Mouse (Mus musculus): Measurements from ENCODE around the gene Kcnq5. TPM values are rescaled to one million over a fixed set of nuclear protein-coding genes. Genes with fewer than 3 reads are reported as not detected.

Gene Kcnq5
- polyA plus RNA-seq, 1 experiment from 2014 or later, result 4.4 TPM

DNA sequence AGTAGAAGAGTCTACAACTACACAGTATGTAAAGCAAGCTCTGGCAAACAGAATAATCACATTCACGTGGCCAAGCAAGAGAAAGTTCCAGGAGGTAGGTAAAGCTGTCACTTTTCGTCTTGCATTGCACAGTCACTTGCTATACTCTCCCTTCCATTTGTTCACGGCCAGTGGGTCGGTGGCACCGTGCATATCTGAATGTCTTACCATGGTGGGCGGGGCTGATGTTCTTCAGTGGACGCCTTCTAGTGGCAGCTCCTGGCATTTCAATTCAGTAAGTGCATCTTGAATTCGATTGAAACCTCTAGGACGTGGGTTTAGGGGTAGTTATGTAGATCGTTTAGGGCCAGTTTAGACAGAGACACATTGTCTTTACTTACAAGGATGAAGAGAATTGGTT lies 439.7 kb downstream of the Kcnq5 start:
- Histone ChIP-seq H3K4me3 (ENCODE audit: control insufficient read depth in 1 of 2, insufficient read depth in 1 of 2, low read depth in 1 of 2, low read length in 2 of 2) (no peak overlapping the region), H3K9me3 (ENCODE audit: control insufficient read depth, low read length) (no peaks in the 10 kb centered on the region), H3K36me3 (ENCODE audit: control insufficient read depth, insufficient read depth, low read length) (no peaks in the 10 kb centered on the region), H3K27me3 (ENCODE audit: control insufficient read depth, insufficient read depth, low read length) (no peaks in the 10 kb centered on the region), H3K4me1 (ENCODE audit: control insufficient read depth in 2 of 2, insufficient read depth in 2 of 2, low read length in 2 of 2) (no peaks in the 10 kb centered on the region), H3K27ac (replicated peaks in 1 of 2; ENCODE audit: control insufficient read depth in 1 of 2, insufficient read depth in 1 of 2, low read depth in 2 of 2, low read length in 2 of 2) (no peak overlapping the region), H3K4me2 (ENCODE audit: low read length) (no peak overlapping the region), H3K9ac (ENCODE audit: low read length) (no peak overlapping the region)
- no peak for ATAC-seq (ENCODE audit: insufficient number of reproducible peaks, insufficient read depth, low FRiP score, low read depth)
- 86% methylated on average over 10 of the region's 10 CpGs for WGBS

DNA sequence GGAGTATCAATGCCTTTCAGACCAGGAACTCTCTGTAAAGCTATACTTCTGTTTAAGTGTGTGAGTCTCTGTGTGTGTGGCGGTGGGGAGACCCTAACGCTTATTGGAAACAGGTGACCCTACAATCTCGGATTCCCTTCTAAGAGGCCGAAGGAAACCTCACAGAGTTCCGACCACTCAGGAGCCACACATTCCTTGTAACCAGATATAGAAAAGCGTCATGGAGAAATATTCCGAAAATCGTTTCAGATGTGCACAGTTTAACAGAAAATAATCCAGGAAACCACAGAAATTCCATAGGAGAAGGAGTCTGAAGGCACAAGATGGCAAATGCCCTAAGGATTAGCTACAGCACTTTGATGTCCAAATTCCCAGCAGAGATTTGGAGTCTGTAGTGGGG lies 440.3 kb downstream of the Kcnq5 start:
- no peak overlapping the region for H3K4me3 ChIP-seq (ENCODE audit: control insufficient read depth in 1 of 2, insufficient read depth in 1 of 2, low read depth in 1 of 2, low read length in 2 of 2)
- H3K9ac ChIP-seq (ENCODE audit: low read length), result no peak overlapping the region

DNA sequence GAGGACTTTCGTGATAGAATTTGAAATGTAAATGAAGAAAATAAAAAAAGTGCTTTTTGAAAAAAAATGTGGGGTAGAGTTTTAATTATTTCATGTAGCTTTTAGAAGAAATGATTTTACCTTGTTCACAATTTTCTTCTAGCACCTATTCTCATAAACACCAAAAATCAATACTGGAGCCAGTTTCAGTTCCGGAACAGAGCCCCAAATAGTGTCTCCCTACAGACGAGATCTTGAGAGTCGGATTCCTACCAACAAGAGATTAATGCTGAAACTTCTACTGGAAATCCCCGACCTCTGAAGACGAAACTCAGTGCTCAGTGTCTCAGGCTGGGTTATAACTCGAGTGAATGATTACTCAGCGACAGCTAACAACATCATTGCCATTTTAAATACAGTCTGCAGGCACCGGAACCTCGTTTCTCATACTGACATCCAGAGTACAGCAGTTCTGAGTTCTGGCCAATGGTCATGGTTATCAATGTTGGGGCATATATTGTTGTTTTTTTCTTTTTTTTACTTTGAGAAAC lies 441.6 kb downstream of the Kcnq5 start:
- Histone ChIP-seq H3K4me2 (ENCODE audit: low read length) (no peak overlapping the region), H3K9me3 (ENCODE audit: control insufficient read depth, low read length) (no peaks in the 10 kb centered on the region), H3K36me3 (ENCODE audit: control insufficient read depth, insufficient read depth, low read length) (no peaks in the 10 kb centered on the region), H3K27ac (replicated peaks in 1 of 2; ENCODE audit: control insufficient read depth in 1 of 2, insufficient read depth in 1 of 2, low read depth in 2 of 2, low read length in 2 of 2) (no peak overlapping the region), H3K4me3 (ENCODE audit: control insufficient read depth in 1 of 2, insufficient read depth in 1 of 2, low read depth in 1 of 2, low read length in 2 of 2) (no peak overlapping the region), H3K4me1 (ENCODE audit: control insufficient read depth in 2 of 2, insufficient read depth in 2 of 2, low read length in 2 of 2) (no peaks in the 10 kb centered on the region), H3K9ac (ENCODE audit: low read length) (no peak overlapping the region), H3K27me3 (ENCODE audit: control insufficient read depth, insufficient read depth, low read length) (no peaks in the 10 kb centered on the region)
- no peak for ATAC-seq (ENCODE audit: insufficient number of reproducible peaks, insufficient read depth, low FRiP score, low read depth)
- WGBS, result 86% methylated on average over 10 of the region's 10 CpGs

More for the DNA sequence above, 440.3 kb downstream of the Kcnq5 start:
- no peak overlapping the region for H3K27ac ChIP-seq (replicated peaks in 1 of 2; ENCODE audit: control insufficient read depth in 1 of 2, insufficient read depth in 1 of 2, low read depth in 2 of 2, low read length in 2 of 2)
- ATAC-seq (ENCODE audit: insufficient number of reproducible peaks, insufficient read depth, low FRiP score, low read depth), result no peak
- H3K4me2 ChIP-seq (ENCODE audit: low read length), result no peak overlapping the region
- H3K36me3 ChIP-seq (ENCODE audit: control insufficient read depth, insufficient read depth, low read length), result no peaks in the 10 kb centered on the region
- H3K4me1 ChIP-seq (ENCODE audit: control insufficient read depth in 2 of 2, insufficient read depth in 2 of 2, low read length in 2 of 2), result no peaks in the 10 kb centered on the region
- no peaks in the 10 kb centered on the region for H3K9me3 ChIP-seq (ENCODE audit: control insufficient read depth, low read length)
- H3K27me3 ChIP-seq (ENCODE audit: control insufficient read depth, insufficient read depth, low read length), result no peaks in the 10 kb centered on the region
- 84% methylated on average over 8 of the region's 8 CpGs for WGBS

DNA sequence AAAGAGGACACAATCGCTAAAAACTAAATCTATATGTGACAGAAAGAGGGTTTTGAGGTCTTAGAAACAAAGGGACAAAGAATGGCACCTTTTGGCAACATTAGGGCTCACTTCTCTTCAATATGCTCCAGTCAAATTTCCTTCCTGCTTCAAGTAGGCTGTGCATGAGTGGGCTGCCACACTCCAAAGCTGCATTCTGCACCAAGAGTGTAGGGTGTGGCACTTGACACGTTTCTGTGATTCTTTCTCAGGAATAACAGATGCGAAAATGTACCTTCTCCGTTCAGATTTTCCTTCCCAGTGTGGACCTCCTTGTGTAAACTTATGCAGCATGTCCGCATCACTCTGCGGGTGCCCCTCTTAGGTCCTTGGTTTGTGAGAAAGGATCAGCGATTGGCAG lies 455.1 kb downstream of the Kcnq5 start:
- 78% methylated on average over 7 of the region's 7 CpGs for WGBS
- Histone ChIP-seq H3K4me3 (ENCODE audit: control insufficient read depth in 1 of 2, insufficient read depth in 1 of 2, low read depth in 1 of 2, low read length in 2 of 2) (no peak overlapping the region), H3K9me3 (ENCODE audit: control insufficient read depth, low read length) (no peaks in the 10 kb centered on the region), H3K4me1 (ENCODE audit: control insufficient read depth in 2 of 2, insufficient read depth in 2 of 2, low read length in 2 of 2) (no peaks in the 10 kb centered on the region), H3K27ac (replicated peaks in 1 of 2; ENCODE audit: control insufficient read depth in 1 of 2, insufficient read depth in 1 of 2, low read depth in 2 of 2, low read length in 2 of 2) (no peak overlapping the region), H3K4me2 (ENCODE audit: low read length) (no peak overlapping the region), H3K27me3 (ENCODE audit: control insufficient read depth, insufficient read depth, low read length) (no peaks in the 10 kb centered on the region), H3K9ac (ENCODE audit: low read length) (no peak overlapping the region), H3K36me3 (ENCODE audit: control insufficient read depth, insufficient read depth, low read length) (no peaks in the 10 kb centered on the region)
- no peak for ATAC-seq (ENCODE audit: insufficient number of reproducible peaks, insufficient read depth, low FRiP score, low read depth)

DNA sequence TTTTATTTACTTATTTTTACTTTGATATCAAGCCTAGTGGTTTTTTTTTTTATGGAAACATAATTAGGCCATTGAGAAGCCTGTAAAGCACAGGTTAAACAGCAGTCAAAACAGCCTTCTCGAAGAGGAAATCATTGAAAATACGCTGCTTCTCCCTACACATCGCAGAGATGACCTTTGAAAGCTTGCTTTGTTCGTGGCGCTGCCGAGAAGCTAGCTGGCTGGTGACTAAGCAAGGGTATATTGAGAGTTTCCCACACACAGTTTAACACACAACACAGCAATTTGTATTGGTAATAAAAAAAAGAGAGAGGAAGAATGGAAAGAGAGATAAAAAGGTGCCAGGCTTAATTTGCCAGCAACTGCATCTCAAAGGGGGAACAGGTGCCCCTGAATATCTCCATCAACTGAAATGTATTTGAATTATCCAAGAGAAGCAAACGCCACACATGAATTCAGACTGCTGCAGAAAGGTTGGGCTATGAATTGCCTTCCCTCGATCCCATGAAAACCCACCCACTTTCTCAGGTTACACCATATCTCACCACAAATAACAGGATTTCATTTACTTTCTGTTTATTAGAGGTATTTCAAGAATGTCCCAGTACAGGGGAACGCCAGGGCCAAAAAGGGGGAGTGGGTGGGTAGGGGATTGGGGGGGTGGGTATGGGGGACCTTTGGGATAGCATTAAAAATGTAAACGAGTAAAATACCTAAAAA lies 461.8 kb downstream of the Kcnq5 start:
- Histone ChIP-seq H3K27me3 (ENCODE audit: control insufficient read depth, insufficient read depth, low read length) (no peaks in the 10 kb centered on the region), H3K4me2 (ENCODE audit: low read length) (no peak overlapping the region), H3K9me3 (ENCODE audit: control insufficient read depth, low read length) (no peaks in the 10 kb centered on the region), H3K9ac (ENCODE audit: low read length) (no peak overlapping the region), H3K4me1 (ENCODE audit: control insufficient read depth in 2 of 2, insufficient read depth in 2 of 2, low read length in 2 of 2) (no peaks in the 10 kb centered on the region), H3K27ac (replicated peaks in 1 of 2; ENCODE audit: control insufficient read depth in 1 of 2, insufficient read depth in 1 of 2, low read depth in 2 of 2, low read length in 2 of 2) (no peak overlapping the region), H3K4me3 (ENCODE audit: control insufficient read depth in 1 of 2, insufficient read depth in 1 of 2, low read depth in 1 of 2, low read length in 2 of 2) (no peak overlapping the region), H3K36me3 (ENCODE audit: control insufficient read depth, insufficient read depth, low read length) (no peaks in the 10 kb centered on the region)
- no peak for ATAC-seq (ENCODE audit: insufficient number of reproducible peaks, insufficient read depth, low FRiP score, low read depth)
- 57% methylated on average over 10 of the region's 10 CpGs for WGBS

DNA sequence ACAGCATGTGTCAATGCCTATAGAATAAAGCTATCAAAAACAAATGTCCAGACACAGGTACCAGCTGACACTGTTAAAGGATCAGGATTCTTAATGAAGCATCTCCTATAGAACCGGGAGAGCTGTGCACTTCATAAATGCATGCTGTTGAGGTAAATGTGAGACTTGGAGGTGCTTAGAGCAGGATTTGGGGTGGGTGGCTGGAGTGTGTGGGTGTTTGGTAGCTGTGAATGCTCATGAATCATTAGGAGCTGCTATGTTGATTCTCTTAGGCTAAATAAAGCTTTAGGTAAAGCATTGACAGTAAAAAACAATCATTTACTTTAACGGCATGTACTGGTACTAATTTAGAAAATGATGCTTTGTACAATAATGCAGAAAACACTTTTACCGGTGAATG lies 465.4 kb downstream of the Kcnq5 start:
- Histone ChIP-seq H3K9ac (ENCODE audit: low read length) (no peak overlapping the region), H3K4me2 (ENCODE audit: low read length) (no peak overlapping the region), H3K36me3 (ENCODE audit: control insufficient read depth, insufficient read depth, low read length) (no peaks in the 10 kb centered on the region), H3K27me3 (ENCODE audit: control insufficient read depth, insufficient read depth, low read length) (no peaks in the 10 kb centered on the region), H3K4me1 (ENCODE audit: control insufficient read depth in 2 of 2, insufficient read depth in 2 of 2, low read length in 2 of 2) (no peaks in the 10 kb centered on the region), H3K27ac (replicated peaks in 1 of 2; ENCODE audit: control insufficient read depth in 1 of 2, insufficient read depth in 1 of 2, low read depth in 2 of 2, low read length in 2 of 2) (no peak overlapping the region), H3K4me3 (ENCODE audit: control insufficient read depth in 1 of 2, insufficient read depth in 1 of 2, low read depth in 1 of 2, low read length in 2 of 2) (no peak overlapping the region), H3K9me3 (ENCODE audit: control insufficient read depth, low read length) (no peaks in the 10 kb centered on the region)
- ATAC-seq (ENCODE audit: insufficient number of reproducible peaks, insufficient read depth, low FRiP score, low read depth), result no peak
- WGBS, result 87% methylated on average over 3 of the region's 3 CpGs

DNA sequence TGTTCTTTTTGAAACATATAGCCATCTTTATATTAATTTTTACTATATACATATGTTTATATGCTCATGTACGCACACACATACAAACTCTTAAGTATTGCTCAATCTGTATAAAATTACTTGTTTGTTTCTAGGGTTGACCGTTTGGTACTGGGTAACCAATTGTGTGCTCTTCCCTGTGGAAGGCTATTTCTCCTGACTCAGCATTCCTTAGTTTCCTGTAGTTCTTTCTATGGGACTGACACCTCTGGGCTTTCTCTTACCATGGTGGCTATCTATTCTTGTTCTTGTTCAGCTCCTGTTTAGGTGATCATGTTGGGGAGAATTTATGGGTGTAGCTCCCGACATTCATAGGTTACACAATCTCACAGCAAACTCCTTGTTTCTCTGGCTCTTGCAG lies 473.1 kb downstream of the Kcnq5 start:
- H3K27ac ChIP-seq (replicated peaks in 1 of 2; ENCODE audit: control insufficient read depth in 1 of 2, insufficient read depth in 1 of 2, low read depth in 2 of 2, low read length in 2 of 2), result no peak overlapping the region
- no peak overlapping the region for H3K4me2 ChIP-seq (ENCODE audit: low read length)
- no peak for ATAC-seq (ENCODE audit: insufficient number of reproducible peaks, insufficient read depth, low FRiP score, low read depth)
- peaks cover 4% of the 10 kb centered on the region; the same call in 1 of the 2 replicates for H3K9me3 ChIP-seq (ENCODE audit: control insufficient read depth, low read length)
- H3K9ac ChIP-seq (ENCODE audit: low read length), result no peak overlapping the region
- 82% methylated on average over 3 of the region's 3 CpGs for WGBS
- H3K4me3 ChIP-seq (ENCODE audit: control insufficient read depth in 1 of 2, insufficient read depth in 1 of 2, low read depth in 1 of 2, low read length in 2 of 2), result no peak overlapping the region
- no peaks in the 10 kb centered on the region for H3K27me3 ChIP-seq (ENCODE audit: control insufficient read depth, insufficient read depth, low read length)
- no peaks in the 10 kb centered on the region for H3K36me3 ChIP-seq (ENCODE audit: control insufficient read depth, insufficient read depth, low read length)
- H3K4me1 ChIP-seq (ENCODE audit: control insufficient read depth in 2 of 2, insufficient read depth in 2 of 2, low read length in 2 of 2), result peaks cover 0 to 2% of the 10 kb centered on the region in 2 experiments; a peak in 1 of 4 replicates

DNA sequence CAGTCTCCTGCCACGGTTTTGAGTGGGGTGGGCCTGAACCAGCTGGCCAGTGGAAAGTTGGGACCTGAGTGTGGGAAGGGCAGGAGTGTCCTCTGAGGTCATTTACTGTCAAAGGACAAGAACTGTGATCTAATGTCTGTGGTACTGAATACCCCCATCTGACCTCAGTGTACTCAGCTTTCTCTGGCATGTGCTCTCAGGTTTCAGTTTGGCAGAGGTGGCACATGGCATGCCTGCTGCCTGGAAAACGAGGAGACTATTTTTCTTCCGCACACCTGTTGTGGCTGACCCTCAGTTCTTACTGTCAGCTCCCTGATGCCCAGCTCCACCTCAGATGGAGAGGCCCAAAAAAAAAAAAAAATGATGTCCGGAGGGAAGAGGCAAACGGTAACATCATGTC lies 475.5 kb downstream of the Kcnq5 start:
- no peak overlapping the region for H3K4me3 ChIP-seq (ENCODE audit: control insufficient read depth in 1 of 2, insufficient read depth in 1 of 2, low read depth in 1 of 2, low read length in 2 of 2)
- H3K27ac ChIP-seq (replicated peaks in 1 of 2; ENCODE audit: control insufficient read depth in 1 of 2, insufficient read depth in 1 of 2, low read depth in 2 of 2, low read length in 2 of 2), result no peak overlapping the region
- H3K9ac ChIP-seq (ENCODE audit: low read length), result no peak overlapping the region
- H3K4me1 ChIP-seq (ENCODE audit: control insufficient read depth in 2 of 2, insufficient read depth in 2 of 2, low read length in 2 of 2), result peaks cover 0 to 2% of the 10 kb centered on the region in 2 experiments; a peak in 2 of 4 replicates
- peaks cover 4% of the 10 kb centered on the region; the same call in 1 of the 2 replicates for H3K9me3 ChIP-seq (ENCODE audit: control insufficient read depth, low read length)
- H3K27me3 ChIP-seq (ENCODE audit: control insufficient read depth, insufficient read depth, low read length), result no peaks in the 10 kb centered on the region
- no peak for ATAC-seq (ENCODE audit: insufficient number of reproducible peaks, insufficient read depth, low FRiP score, low read depth)
- H3K36me3 ChIP-seq (ENCODE audit: control insufficient read depth, insufficient read depth, low read length), result no peaks in the 10 kb centered on the region
- H3K4me2 ChIP-seq (ENCODE audit: low read length), result no peak overlapping the region
- WGBS, result 59% methylated on average over 5 of the region's 5 CpGs
